Mouse (Mus musculus): ENCODE results near the gene Ly6g6e. TPM values are rescaled to one million over a fixed set of nuclear protein-coding genes. Genes with fewer than 3 reads are reported as not detected.

Gene Ly6g6e
- polyA plus RNA-seq, 1 experiment from 2014 or later = not detected

DNA sequence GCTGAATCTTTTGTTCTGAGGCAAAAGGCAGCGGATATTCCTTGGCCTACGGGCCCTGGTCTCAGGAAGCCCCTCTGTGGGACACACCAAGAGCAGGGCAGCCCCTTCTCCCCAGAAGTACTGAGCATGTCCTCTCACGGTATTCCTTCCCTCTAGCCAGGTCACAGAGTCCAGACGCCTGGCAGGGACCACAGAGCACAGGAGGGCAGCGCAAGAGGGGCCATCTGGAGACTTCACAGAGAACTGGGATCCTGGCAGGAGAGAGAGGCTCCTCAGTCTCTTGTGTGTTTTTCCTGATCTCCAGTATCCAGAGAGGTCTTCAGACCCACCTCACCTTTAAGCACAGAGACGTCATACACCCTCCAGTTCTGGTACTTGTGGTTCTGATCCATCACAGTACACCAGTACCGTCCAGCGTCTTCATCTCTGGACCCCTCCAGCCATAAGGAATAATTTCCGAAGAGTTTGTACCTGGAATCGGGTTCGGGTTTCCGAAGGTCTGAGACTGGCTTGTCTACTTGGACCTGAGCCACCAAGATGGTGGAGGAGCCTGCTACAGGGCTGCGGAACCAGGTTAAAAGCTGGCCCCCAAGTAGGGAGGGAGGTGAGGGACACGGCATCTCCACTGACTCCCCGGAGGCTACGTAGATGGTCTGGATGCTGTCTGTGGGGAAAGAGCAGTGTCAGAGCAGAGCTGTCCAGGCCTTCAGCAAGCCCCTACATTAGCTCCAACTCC is 6.3 kb downstream of the Ly6g6e start:
- H3K4me2 ChIP-seq (replicated peaks) = no peak overlapping the region
- peaks cover under 1% of the 10 kb centered on the region; the same call in 1 of the 2 replicates for H3K4me1 ChIP-seq
- H3K36me3 ChIP-seq = no peaks in the 10 kb centered on the region
- no peak overlapping the region for H3K4me3 ChIP-seq
- no peak for ATAC-seq (ENCODE audit: low FRiP score)
- no peak overlapping the region for H3K27ac ChIP-seq
- no peak overlapping the region for H3K9ac ChIP-seq
- H3K9me3 ChIP-seq (replicated peaks) = no peaks in the 10 kb centered on the region
- 85% methylated on average over 16 of the region's 16 CpGs for WGBS
- H3K27me3 ChIP-seq = peaks cover 8% of the 10 kb centered on the region; the same call in 1 of the 2 replicates

GRCm38 (mm10) chr17:35083929-35084497 is 7.3 kb downstream of the Ly6g6e start:
- peaks cover 8% of the 10 kb centered on the region; the same call in 1 of the 2 replicates for H3K27me3 ChIP-seq
- no peaks in the 10 kb centered on the region for H3K36me3 ChIP-seq
- 78% methylated on average over 3 of the region's 3 CpGs for WGBS

GRCm38 (mm10) chr17:35085208-35085865 is 8.6 kb downstream of the Ly6g6e start, which contains the start of gene Ly6g6f:
Ly6g6f (minus strand) TSS chr17:35085610.
- Histone ChIP-seq H3K9me3 (replicated peaks) (no peaks in the 10 kb centered on the region), H3K4me3 (no peak within 1 kb of the TSS), H3K9ac (no peak within 1 kb of the TSS), H3K27me3 (0 out of 2 replicates have a peak, but pooled peaks cover 6% of the 10 kb centered on the region), H3K27ac (no peak within 1 kb of the TSS), H3K36me3 (no peaks in the 10 kb centered on the region), H3K4me1 (peaks cover 6% of the 10 kb centered on the region), H3K4me2 (replicated peaks) (no peak within 1 kb of the TSS)
- no peak for ATAC-seq (ENCODE audit: low FRiP score)
- WGBS = 79% methylated on average over 7 of the region's 7 CpGs

More at GRCm38 (mm10) chr17:35083929-35084497, 7.3 kb downstream of the Ly6g6e start:
- Histone ChIP-seq H3K9me3 (replicated peaks) (no peaks in the 10 kb centered on the region), H3K4me2 (replicated peaks) (no peak overlapping the region), H3K4me1 (no peaks in the 10 kb centered on the region), H3K4me3 (no peak overlapping the region), H3K27ac (no peak overlapping the region), H3K9ac (no peak overlapping the region)
- ATAC-seq (ENCODE audit: low FRiP score) = no peak

- 43% methylated on average over 2 of the region's 2 CpGs for whole genome bisulfite sequencing
- H3K4me1 ChIP-seq = peaks cover 12% of the 10 kb centered on the region
- H3K9ac ChIP-seq = no peak overlapping the region
- H3K4me3 ChIP-seq = no peak overlapping the region
- no peak overlapping the region for H3K4me2 ChIP-seq (replicated peaks)
- no peak overlapping the region for H3K27ac ChIP-seq
- no peaks in the 10 kb centered on the region for H3K9me3 ChIP-seq (replicated peaks)
- no peak for ATAC-seq (ENCODE audit: low FRiP score)
- 0 out of 2 replicates have a peak, but pooled peaks cover 6% of the 10 kb centered on the region for H3K27me3 ChIP-seq
- H3K36me3 ChIP-seq = peaks cover 21% of the 10 kb centered on the region
Observed at GRCm38 (mm10) chr17:35088151-35088550, 11.4 kb downstream of the Ly6g6e start.

DNA sequence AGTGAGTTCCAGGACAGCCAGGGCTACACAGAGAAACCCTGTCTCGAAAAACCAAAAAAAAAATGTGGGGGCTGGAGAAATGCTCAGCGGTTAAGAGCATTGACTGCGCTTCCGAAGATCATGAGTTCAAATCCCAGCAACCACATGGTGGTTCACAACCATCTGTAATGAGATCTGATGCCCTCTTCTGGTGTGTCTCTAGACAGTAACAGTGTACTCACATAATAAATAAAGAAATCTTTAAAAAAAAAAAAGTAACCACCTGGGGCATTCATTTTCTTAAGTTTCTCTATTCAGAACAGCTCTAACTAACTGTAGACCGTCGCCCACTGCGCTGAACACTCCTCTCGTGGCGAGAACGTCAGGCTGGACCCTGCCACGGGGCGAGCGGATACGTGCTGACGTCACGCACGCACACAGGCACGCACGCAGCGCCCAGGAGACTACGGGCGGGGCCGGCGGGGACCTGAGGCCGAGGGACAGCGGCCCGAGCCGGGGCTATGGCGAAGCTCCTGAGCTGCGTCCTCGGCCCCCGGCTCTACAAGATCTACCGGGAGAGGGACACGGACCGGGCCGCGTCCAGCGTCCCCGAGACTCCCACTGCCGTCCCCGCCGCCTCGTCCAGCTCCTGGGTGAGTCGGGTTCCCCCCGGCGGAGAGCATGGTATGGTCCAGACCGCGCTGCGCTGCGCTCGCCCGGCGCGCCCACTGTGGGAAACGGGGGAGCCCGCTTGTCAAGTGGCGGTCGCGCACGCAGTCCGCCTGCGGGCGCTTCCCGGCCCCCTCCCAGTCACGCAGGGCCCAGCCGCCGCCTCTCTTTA is 12.3 kb downstream of the Ly6g6e start, which contains the start of gene Abhd16a:
Gene Abhd16a (plus strand): TSS at position 439 of the 820 bp plus-strand sequence.
- 0 out of 2 replicates have a peak, but pooled peaks cover 6% of the 10 kb centered on the region for H3K27me3 ChIP-seq
- no peaks in the 10 kb centered on the region for H3K9me3 ChIP-seq (replicated peaks)
- H3K4me2 ChIP-seq (replicated peaks) = peak within 1 kb of the TSS; percentile 67
- peak within 1 kb of the TSS; percentile 82 for H3K9ac ChIP-seq
- peak within 1 kb of the TSS; percentile 67 for H3K4me3 ChIP-seq
- H3K27ac ChIP-seq = peak within 1 kb of the TSS; percentile 97
- ATAC-seq (ENCODE audit: low FRiP score) = peak; percentile 98
- peaks cover 12% of the 10 kb centered on the region for H3K4me1 ChIP-seq
- 2% methylated on average over 67 of the region's 67 CpGs for WGBS
- peaks cover 28% of the 10 kb centered on the region for H3K36me3 ChIP-seq

DNA sequence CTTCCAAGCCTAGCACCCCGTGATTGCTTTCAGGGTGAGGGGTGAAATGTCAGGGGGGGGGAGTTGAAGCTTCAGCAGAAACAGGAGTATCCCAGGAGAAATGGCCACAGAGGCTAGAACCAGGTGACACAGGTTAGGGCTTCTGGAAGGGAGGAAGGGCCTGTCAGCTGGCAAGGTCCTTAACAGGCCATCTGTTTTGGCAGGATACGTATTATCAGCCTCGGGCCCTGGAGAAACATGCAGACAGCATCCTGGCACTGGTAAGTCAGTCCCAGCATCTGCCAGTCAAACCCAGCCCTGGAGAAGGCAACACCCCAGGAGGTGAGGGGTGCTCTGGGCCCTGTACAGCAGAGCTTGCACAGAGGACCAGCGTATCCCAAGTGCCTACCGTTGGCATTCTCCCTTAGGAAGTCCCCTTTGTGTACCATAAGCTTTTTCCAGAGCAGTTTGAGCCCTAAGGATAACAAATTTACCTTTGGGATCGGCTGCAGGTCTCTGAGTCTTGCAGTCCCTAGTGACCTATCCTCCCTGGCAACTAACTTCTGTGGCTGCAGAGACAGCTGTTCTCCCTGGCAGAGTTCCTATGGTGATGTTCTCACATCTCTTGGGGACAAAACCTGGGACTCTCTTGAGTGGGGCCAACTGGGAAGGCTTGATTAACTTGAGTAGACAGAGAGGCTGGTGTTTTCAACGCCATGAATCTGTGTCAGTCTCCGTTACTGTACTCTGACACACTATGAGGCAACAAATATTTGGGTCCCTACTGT is 13.6 kb downstream of the Ly6g6e start:
- WGBS = 69% methylated on average over 8 of the region's 8 CpGs
- H3K36me3 ChIP-seq = peaks cover 42% of the 10 kb centered on the region

DNA sequence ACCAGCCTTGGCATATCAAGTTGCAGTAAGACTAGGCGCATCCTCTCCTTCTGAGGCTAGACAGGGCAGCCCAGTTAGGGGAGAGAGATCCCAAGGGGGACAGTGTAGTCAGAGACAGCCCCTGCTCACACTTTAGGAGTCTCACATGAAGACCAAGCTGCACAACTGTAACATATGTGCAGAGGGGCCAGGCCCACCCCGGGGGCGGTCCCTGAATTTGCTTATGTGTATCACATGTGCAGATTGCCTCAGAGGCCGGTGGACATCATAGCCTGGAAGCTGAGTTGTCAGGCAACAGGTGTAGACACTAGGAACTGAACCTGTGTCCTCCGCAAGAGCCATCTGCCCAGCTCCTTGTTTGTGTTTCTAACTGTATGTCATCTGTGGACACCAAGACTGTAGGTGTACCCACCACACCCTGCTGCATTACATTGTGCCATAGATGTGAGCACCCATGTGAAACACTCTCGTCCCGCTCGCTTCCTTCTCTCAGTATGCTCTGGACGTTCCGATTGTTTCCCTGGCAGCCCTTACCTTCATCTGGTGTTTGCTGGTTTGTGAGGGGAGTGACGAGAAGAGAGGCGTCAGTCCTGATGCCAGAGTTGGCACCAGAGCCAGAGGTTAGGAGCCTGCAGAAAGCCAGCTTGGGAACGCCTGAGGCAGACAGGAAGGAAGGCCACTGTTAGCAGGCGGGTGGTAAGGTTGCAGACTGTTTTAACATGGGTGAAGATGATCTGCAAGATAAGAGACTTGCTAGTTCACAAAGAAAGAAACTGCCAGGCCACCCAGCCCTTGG is 15.9 kb downstream of the Ly6g6e start:
- no peak for ATAC-seq (ENCODE audit: low FRiP score)
- H3K4me1 ChIP-seq = peaks cover 12% of the 10 kb centered on the region
- H3K9me3 ChIP-seq (replicated peaks) = no peaks in the 10 kb centered on the region
- peak overlapping the region; percentile 32; the same call in 1 of the 2 replicates for H3K9ac ChIP-seq
- no peak overlapping the region for H3K27ac ChIP-seq
- WGBS = 90% methylated on average over 14 of the region's 14 CpGs
- no peaks in the 10 kb centered on the region for H3K27me3 ChIP-seq
- H3K4me3 ChIP-seq = no peak overlapping the region
- H3K36me3 ChIP-seq = peaks cover 62% of the 10 kb centered on the region
- no peak overlapping the region for H3K4me2 ChIP-seq (replicated peaks)

More for the DNA sequence above, 13.6 kb downstream of the Ly6g6e start:
- peaks cover 12% of the 10 kb centered on the region for H3K4me1 ChIP-seq
- 0 out of 2 replicates have a peak, but pooled peaks cover 5% of the 10 kb centered on the region for H3K27me3 ChIP-seq
- no peak for ATAC-seq (ENCODE audit: low FRiP score)
- peak overlapping the region; percentile 67 for H3K4me3 ChIP-seq
- H3K9ac ChIP-seq = peak overlapping the region; percentile 82
- no peaks in the 10 kb centered on the region for H3K9me3 ChIP-seq (replicated peaks)
- peak overlapping the region; percentile 67 for H3K4me2 ChIP-seq (replicated peaks)
- peak overlapping the region; percentile 97; the same call in 1 of the 2 replicates for H3K27ac ChIP-seq

- Histone ChIP-seq H3K9ac (0 out of 2 replicates have a peak overlapping the region, but pooled peaks have one; percentile 8), H3K9me3 (replicated peaks) (no peaks in the 10 kb centered on the region), H3K4me3 (no peak overlapping the region), H3K27me3 (no peaks in the 10 kb centered on the region), H3K27ac (no peak overlapping the region), H3K4me2 (replicated peaks) (no peak overlapping the region), H3K36me3 (peaks cover 77% of the 10 kb centered on the region), H3K4me1 (peaks cover 12% of the 10 kb centered on the region)
- ATAC-seq (ENCODE audit: low FRiP score) = no peak
- WGBS = 92% methylated on average over 15 of the region's 15 CpGs
Observed at GRCm38 (mm10) chr17:35094475-35095365, 18.0 kb downstream of the Ly6g6e start.

- Histone ChIP-seq H3K4me3 (no peak overlapping the region), H3K27ac (no peak overlapping the region), H3K36me3 (peaks cover 90% of the 10 kb centered on the region), H3K9me3 (replicated peaks) (no peaks in the 10 kb centered on the region), H3K9ac (no peak overlapping the region), H3K27me3 (no peaks in the 10 kb centered on the region), H3K4me1 (no peaks in the 10 kb centered on the region), H3K4me2 (replicated peaks) (no peak overlapping the region)
- no peak for ATAC-seq (ENCODE audit: low FRiP score)
- WGBS = 84% methylated on average over 12 of the region's 12 CpGs
Observed at GRCm38 (mm10) chr17:35096597-35096996, 19.9 kb downstream of the Ly6g6e start.

DNA sequence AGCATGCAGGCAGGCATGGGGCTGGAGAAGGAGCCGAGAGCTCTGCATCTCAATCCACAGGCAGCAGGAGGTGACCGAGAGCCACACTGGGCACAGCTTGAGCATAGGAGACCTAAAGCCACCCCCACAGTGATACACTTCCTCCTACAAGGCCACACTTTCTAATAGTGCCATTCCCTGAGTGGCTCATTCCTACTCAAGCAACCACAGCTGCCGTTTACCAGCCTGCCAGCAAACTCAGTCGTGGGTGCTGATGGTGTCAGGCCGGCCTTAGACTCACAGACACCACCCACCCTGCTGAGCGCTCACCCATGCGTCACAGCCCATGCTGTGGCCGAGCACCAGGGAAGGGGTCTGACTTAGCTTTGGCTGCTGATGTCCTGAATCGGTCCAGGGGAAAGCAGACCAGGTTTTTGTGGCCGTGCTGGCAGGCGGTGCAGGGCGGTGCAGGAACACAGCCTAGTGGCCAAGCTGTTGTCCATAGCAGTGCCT is 20.5 kb downstream of the Ly6g6e start:
- Histone ChIP-seq H3K27ac (no peak overlapping the region), H3K9ac (no peak overlapping the region), H3K9me3 (replicated peaks) (no peaks in the 10 kb centered on the region), H3K4me2 (replicated peaks) (no peak overlapping the region), H3K4me1 (no peaks in the 10 kb centered on the region), H3K36me3 (peaks cover 90% of the 10 kb centered on the region), H3K4me3 (no peak overlapping the region), H3K27me3 (no peaks in the 10 kb centered on the region)
- 79% methylated on average over 12 of the region's 12 CpGs for WGBS
- ATAC-seq (ENCODE audit: low FRiP score) = no peak

Measured in hindbrain, embryonic 12.5 days (tissue).